In genomic region chr7:136294445-136294844, GRCm38 (mm10) we compare ENCODE assay signal across 8 mouse cellular contexts.
DNase-seq lines count a peak whose midpoint lies in the region; ATAC-seq and TF ChIP-seq lines count a peak whose summit lies in the region.
"Had no signal": no experiment of that assay in that cellular context is flagged by ENCODE, and none has a peak within 500 bp of the region (broad histone marks: within the 10 kb centered on the region; RNA-seq: fewer than 3 reads in every experiment).

No protein-coding gene starts in this region.

- no peak for TF ChIP-seq POLR2A in MEL (IDR thresholded peaks at IDR 0.05; ENCODE audit: control insufficient read depth in 1 of 2, insufficient read depth in 1 of 2, low read depth in 1 of 2, low read length in 2 of 2, poor library complexity in 1 of 2)

- no peak overlapping the region for H3K27ac ChIP-seq in intestine, postnatal 0 days (ENCODE audit: low read depth, low read length)
- H3K27ac ChIP-seq in intestine, embryonic 15.5 days = no peak overlapping the region
- H3K27ac ChIP-seq in MEL (ENCODE audit: control insufficient read depth, low read depth, low read length) = no peak overlapping the region
- H3K27ac ChIP-seq: neural tube, embryonic 12.5 days had no signal

- H3K4me2 ChIP-seq in intestine, postnatal 0 days (replicated peaks; ENCODE audit: low read depth) = no peak overlapping the region
- H3K4me2 ChIP-seq in intestine, embryonic 15.5 days (replicated peaks) = no peak overlapping the region
- H3K4me2 ChIP-seq: neural tube, embryonic 12.5 days had no signal

- no peaks in the 10 kb centered on the region for H3K36me3 ChIP-seq in intestine, postnatal 0 days (ENCODE audit: control insufficient read depth, insufficient read depth)
- no peaks in the 10 kb centered on the region for H3K36me3 ChIP-seq in intestine, embryonic 15.5 days
- H3K36me3 ChIP-seq in MEL (ENCODE audit: control insufficient read depth in 1 of 2, insufficient read depth in 2 of 2, low read length in 2 of 2) = no peaks in the 10 kb centered on the region
- H3K36me3 ChIP-seq: neural tube, embryonic 12.5 days had no signal

- no peak overlapping the region for H3K9ac ChIP-seq in intestine, postnatal 0 days (ENCODE audit: low read depth, low read length)
- H3K9ac ChIP-seq in intestine, embryonic 15.5 days = no peak overlapping the region
- no peak overlapping the region for H3K9ac ChIP-seq in MEL (ENCODE audit: control insufficient read depth, low read depth, low read length, poor library complexity, severe bottlenecking)
- H3K9ac ChIP-seq: neural tube, embryonic 12.5 days had no signal

- no peaks in the 10 kb centered on the region for H3K27me3 ChIP-seq in intestine, postnatal 0 days (replicated peaks; ENCODE audit: control insufficient read depth, insufficient read depth, low read length)
- H3K27me3 ChIP-seq in intestine, embryonic 15.5 days (replicated peaks) = no peaks in the 10 kb centered on the region
- H3K27me3 ChIP-seq in MEL (ENCODE audit: control insufficient read depth in 1 of 2, insufficient read depth in 2 of 2, low read length in 2 of 2) = no peaks in the 10 kb centered on the region
- H3K27me3 ChIP-seq: neural tube, embryonic 12.5 days had no signal

- H3K9me3 ChIP-seq in intestine, postnatal 0 days (ENCODE audit: control insufficient read depth) = no peaks in the 10 kb centered on the region
- H3K9me3 ChIP-seq in intestine, embryonic 15.5 days = no peaks in the 10 kb centered on the region
- H3K9me3 ChIP-seq in MEL (replicated peaks; ENCODE audit: insufficient read depth, low read length) = no peaks in the 10 kb centered on the region
- H3K9me3 ChIP-seq: neural tube, embryonic 12.5 days had no signal

- H3K4me1 ChIP-seq in intestine, postnatal 0 days (replicated peaks; ENCODE audit: control insufficient read depth, insufficient read depth, low read length) = no peaks in the 10 kb centered on the region
- H3K4me1 ChIP-seq in intestine, embryonic 15.5 days (replicated peaks) = no peaks in the 10 kb centered on the region
- no peaks in the 10 kb centered on the region for H3K4me1 ChIP-seq in MEL (ENCODE audit: control insufficient read depth in 1 of 2, insufficient read depth in 2 of 2, low read length in 2 of 2)

- 43% methylated on average over 4 of the region's 4 CpGs for WGBS in intestine, postnatal 0 days
- 52% methylated on average over 4 of the region's 4 CpGs for WGBS in intestine, embryonic 15.5 days

- H3K79me2 ChIP-seq in MEL (ENCODE audit: control insufficient read depth, insufficient read depth, low read length, poor library complexity) = no peaks in the 10 kb centered on the region

- peak; percentile 83 for TF ChIP-seq CTCF in intestine, postnatal 0 days (IDR thresholded peaks at IDR 0.05; ENCODE audit: low read depth)
- TF ChIP-seq CTCF in MEL (IDR thresholded peaks at IDR 0.05 in 2 of 3, conservative IDR thresholded peaks at IDR 0.05 in 1 of 3; ENCODE audit: control insufficient read depth in 1 of 3, insufficient read depth in 1 of 3, low read depth in 2 of 3, low read length in 3 of 3, poor library complexity in 1 of 3, severe bottlenecking in 1 of 3) = peak in 2 of 3 experiments; percentile 14 to 22; a peak in 2 of 6 replicates

- H3K4me3 ChIP-seq in intestine, postnatal 0 days (ENCODE audit: low read depth, low read length) = no peak overlapping the region
- H3K4me3 ChIP-seq in intestine, embryonic 15.5 days (replicated peaks) = no peak overlapping the region
- H3K4me3 ChIP-seq in MEL (ENCODE audit: control insufficient read depth in 1 of 2, insufficient read depth in 1 of 2, low read depth in 2 of 2, low read length in 2 of 2) = no peak overlapping the region
- H3K4me3 ChIP-seq: neural tube, embryonic 12.5 days had no signal

- no peak for TF ChIP-seq RAD21 in MEL (IDR thresholded peaks at IDR 0.05; ENCODE audit: low read depth, low read length)

- peak; percentile 2 for DNase-seq in 3T3-L1 (ENCODE audit: low read depth, low spot score)
- peak; percentile 1 for DNase-seq in MEL (ENCODE audit: low read depth, low spot score)
- DNase-seq in kidney, postnatal 14 days = peak; percentile 23
- no peak for DNase-seq in frontal cortex, adult 2 months (ENCODE audit: extremely low spot score in 1 of 2, low spot score in 1 of 2)
- no peak for DNase-seq in ovary, adult 18-20 months (ENCODE audit: low spot score)

- no peak for ATAC-seq in intestine, postnatal 0 days
- ATAC-seq in intestine, embryonic 15.5 days = no peak

- TF ChIP-seq EP300 in MEL (IDR thresholded peaks at IDR 0.05; ENCODE audit: low read depth in 1 of 2, low read length in 2 of 2) = no peak

TF ChIP-seq in MEL, 35 proteins besides CTCF, POLR2A, EP300 and RAD21:
- TF ChIP-seq TAL1 (IDR thresholded peaks at IDR 0.05; ENCODE audit: low read length) (no peak), CHD1 (IDR thresholded peaks at IDR 0.05; ENCODE audit: low read depth, low read length) (no peak), MEF2A (IDR thresholded peaks at IDR 0.05; ENCODE audit: extremely low read depth, insufficient replicate concordance, low read depth, low read length, poor library complexity, severe bottlenecking) (no peak), TCF12 (IDR thresholded peaks at IDR 0.05; ENCODE audit: low read depth, low read length) (no peak), MXI1 (IDR thresholded peaks at IDR 0.05; ENCODE audit: low read depth, low read length) (no peak)

Comparison
In these comparisons a context has a peak if more than half of its experiments do, and no peak if none do; other contexts are left out.
1. DNase-seq: peak in 3T3-L1 (single experiment), MEL (single experiment) and kidney, postnatal 14 days (single experiment); none in frontal cortex, adult 2 months (0 of 2) and ovary, adult 18-20 months (single experiment).